In the genomic region with DNA sequence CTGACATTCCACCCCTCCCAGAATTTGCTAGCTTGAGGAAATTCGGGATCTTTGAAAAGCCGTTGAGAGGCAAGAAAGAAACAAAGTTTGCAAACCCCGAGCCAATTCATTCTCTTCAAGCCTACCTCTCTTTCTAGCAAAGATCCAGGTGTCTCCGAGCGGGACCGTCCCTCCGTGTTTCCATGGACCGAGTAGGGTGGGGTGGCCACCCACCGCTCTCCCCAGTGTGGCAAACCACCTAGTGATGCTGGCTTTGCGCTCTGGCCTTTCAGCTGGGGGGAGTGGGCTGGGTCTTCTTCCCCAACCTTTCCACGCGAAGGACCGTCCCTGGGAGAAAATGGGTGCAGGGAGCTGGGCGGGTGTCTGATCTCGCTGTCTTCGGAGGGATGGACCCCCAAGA, we compare ENCODE assay signal across 7 mouse cellular contexts. TPM values are rescaled to one million over a fixed set of nuclear protein-coding genes. Genes with fewer than 3 reads are reported as not detected.
DNase-seq lines count a peak whose midpoint lies in the region; ATAC-seq and TF ChIP-seq lines count a peak whose summit lies in the region.

No protein-coding gene starts in this region.

- peak; percentile 8 for ATAC-seq in granulocyte monocyte progenitor cell, adult 5-6 weeks (replicated peaks; ENCODE audit: poor library complexity, severe bottlenecking)

- peaks cover 9% of the 10 kb centered on the region for H3K4me1 ChIP-seq in lung, adult 2 months (ENCODE audit: control insufficient read depth, insufficient read depth, low read length)
- peaks cover 58% of the 10 kb centered on the region for H3K4me1 ChIP-seq in embryonic facial prominence, embryonic 10.5 days
- H3K4me1 ChIP-seq in midbrain, embryonic 10.5 days, result peaks cover 45% of the 10 kb centered on the region

- peaks cover 32% of the 10 kb centered on the region for H3K27me3 ChIP-seq in embryonic facial prominence, embryonic 10.5 days (replicated peaks; ENCODE audit: low read depth, poor library complexity, severe bottlenecking)
- peaks cover 51% of the 10 kb centered on the region for H3K27me3 ChIP-seq in midbrain, embryonic 10.5 days (ENCODE audit: low read depth, poor library complexity, severe bottlenecking)

- WGBS in lung, adult 2 months, result under 1% methylated on average over 16 of the region's 16 CpGs
- WGBS in embryonic facial prominence, embryonic 10.5 days, result under 1% methylated on average over 16 of the region's 16 CpGs
- WGBS in midbrain, embryonic 10.5 days, result under 1% methylated on average over 16 of the region's 16 CpGs

- no peaks in the 10 kb centered on the region for H3K9me3 ChIP-seq in embryonic facial prominence, embryonic 10.5 days
- H3K9me3 ChIP-seq in midbrain, embryonic 10.5 days (replicated peaks), result no peaks in the 10 kb centered on the region

- peak; percentile 12 for DNase-seq in lung, adult 2 months
- no peak for DNase-seq in lung, postnatal 36 days
- no peak for DNase-seq in embryonic facial prominence, embryonic 10.5 days (ENCODE audit: low spot score)
- peak; percentile 26 for DNase-seq in midbrain, embryonic 10.5 days (ENCODE audit: low spot score)
- DNase-seq in c-Kit-positive CD71-positive TER-119-positive erythroid progenitor cells, embryonic 14.5 days (ENCODE audit: low spot score), result no peak
- DNase-seq in left cerebral cortex, adult 8-10 months (ENCODE audit: low spot score in 2 of 2), result no peak

- no peak for TF ChIP-seq CTCF in lung, adult 2 months (IDR thresholded peaks at IDR 0.05; ENCODE audit: insufficient read depth, low read length)

- H3K27ac ChIP-seq in embryonic facial prominence, embryonic 10.5 days (replicated peaks), result peak overlapping the region; percentile 76
- H3K27ac ChIP-seq in midbrain, embryonic 10.5 days (replicated peaks), result peak overlapping the region; percentile 58

- H3K4me3 ChIP-seq in lung, adult 2 months (replicated peaks; ENCODE audit: extremely low read depth, low read depth, low read length), result peak overlapping the region; percentile 82
- H3K4me3 ChIP-seq in embryonic facial prominence, embryonic 10.5 days, result peak overlapping the region; percentile 76
- H3K4me3 ChIP-seq in midbrain, embryonic 10.5 days, result peak overlapping the region; percentile 73

- no peak for TF ChIP-seq POLR2A in lung, adult 2 months (IDR thresholded peaks at IDR 0.05; ENCODE audit: borderline replicate concordance, extremely low read depth, low read depth, low read length)

- no peaks in the 10 kb centered on the region for H3K36me3 ChIP-seq in embryonic facial prominence, embryonic 10.5 days (replicated peaks)
- H3K36me3 ChIP-seq in midbrain, embryonic 10.5 days, result no peaks in the 10 kb centered on the region

RNA-seq across cellular contexts. Expression of a gene that starts 0.3 kb away (rescaled TPM):
- 9.5 and 11.3 TPM in 2 replicates for polyA plus RNA-seq in lung, adult 2 months (2012; rRNA removed)
- 4.7 and 5.2 TPM in 2 replicates for polyA plus RNA-seq in embryonic facial prominence, embryonic 10.5 days (2016; fragmentation: Nextera tagmentation; extraction: Ambion mirVana)
- total RNA-seq in granulocyte monocyte progenitor cell, adult 5-6 weeks (2014; fragmentation: Nextera tagmentation), result 44.2 and 58.3 TPM in 2 replicates
- total RNA-seq in granulocyte monocyte progenitor cell, adult 5-6 weeks (2017), result 27.1 and 32.1 TPM in 2 replicates
- polyA plus RNA-seq in midbrain, embryonic 10.5 days (2016; fragmentation: Nextera tagmentation; extraction: Ambion mirVana), result 3.0 and 5.7 TPM in 2 replicates
- 100 to 1,000 TPM; 184 to 229 (median 204) TPM for total RNA-seq in left cerebral cortex, adult 8-10 months (2022)

Comparison
In these comparisons a context has a peak if more than half of its experiments do, and no peak if none do; other contexts are left out.
1. DNase-seq: peak in lung, adult 2 months (single experiment) and midbrain, embryonic 10.5 days (single experiment); none in lung, postnatal 36 days (single experiment), embryonic facial prominence, embryonic 10.5 days (single experiment), c-Kit-positive CD71-positive TER-119-positive erythroid progenitor cells, embryonic 14.5 days (single experiment) and left cerebral cortex, adult 8-10 months (0 of 2).
2. Peak in every context shown above with its lines, with median percentiles within 50 percentile points of each other: H3K4me3 ChIP-seq.